Mouse (Mus musculus) midbrain, embryonic 16.5 days (tissue): ENCODE measurements at regions not wholly inside any gene's neighbourhood (a gene's known extent, or its start where the extent isn't known, plus 50 kb on each side); places are given as distances from the start of the nearest gene placed in this dataset.

Experiments
- ATAC-seq: fragments of 200-750 bp; cut with Nextera tagmentation; 2 replicates; pipeline ENCODE4 v1.8.0; 2017; ENCODE audit warnings: moderate TSS enrichment
- H3K27ac ChIP-seq: fragments of 300-500 bp; sonication (generic); 2 replicates; pipeline ENCODE4 v1.5.1; 2014; ENCODE audit warnings: mild to moderate bottlenecking, low read length, mixed read lengths
- H3K27me3 ChIP-seq: fragments of 300-500 bp; sonication (generic); 2 replicates; pipeline ENCODE4 v1.6.1; 2014; ENCODE audit warnings: low read depth, low read length, mixed read lengths; ENCODE audit not compliant: control insufficient read depth, insufficient read depth
- H3K36me3 ChIP-seq: fragments of 300-500 bp; sonication (generic); 2 replicates; pipeline ENCODE4 v1.6.1; 2014; ENCODE audit warnings: mild to moderate bottlenecking, low read length, moderate library complexity, mixed read lengths; ENCODE audit not compliant: control insufficient read depth, insufficient read depth
- H3K4me1 ChIP-seq: fragments of 300-500 bp; sonication (generic); 2 replicates; pipeline ENCODE4 v1.6.1; 2014; ENCODE audit warnings: mild to moderate bottlenecking, low read length, mixed read lengths; ENCODE audit not compliant: control insufficient read depth, insufficient read depth
- H3K4me2 ChIP-seq: fragments of 300-500 bp; sonication (generic); 2 replicates; pipeline ENCODE4 v1.6.1; 2014; ENCODE audit warnings: mild to moderate bottlenecking, low read length, mixed read lengths
- H3K4me3 ChIP-seq: fragments of 300-500 bp; sonication (generic); 2 replicates; pipeline ENCODE4 v1.5.1; 2014; ENCODE audit warnings: low read depth, mild to moderate bottlenecking, low read length, moderate library complexity, mixed read lengths
- H3K9ac ChIP-seq: fragments of 300-500 bp; sonication (generic); 2 replicates; pipeline ENCODE4 v1.6.1; 2014; ENCODE audit warnings: low read depth, low read length, mixed read lengths
- H3K9me3 ChIP-seq: fragments of 300-500 bp; sonication (generic); replicated peaks from 2 replicates; pipeline ENCODE4 v1.6.1; 2014; ENCODE audit warnings: mild to moderate bottlenecking, low read length, mixed read lengths; ENCODE audit not compliant: control insufficient read depth, poor library complexity, severe bottlenecking
- WGBS: fragments of 180-500 bp; shearing (Covaris S2); extraction: QIAGEN DNeasy Blood & Tissue Kit; methylation state at CpG from one replicate; pipeline ENCODE4 v1.1.7; 2014; 5-methylcytosine and 5-hydroxymethylcytosine counted together

DNA sequence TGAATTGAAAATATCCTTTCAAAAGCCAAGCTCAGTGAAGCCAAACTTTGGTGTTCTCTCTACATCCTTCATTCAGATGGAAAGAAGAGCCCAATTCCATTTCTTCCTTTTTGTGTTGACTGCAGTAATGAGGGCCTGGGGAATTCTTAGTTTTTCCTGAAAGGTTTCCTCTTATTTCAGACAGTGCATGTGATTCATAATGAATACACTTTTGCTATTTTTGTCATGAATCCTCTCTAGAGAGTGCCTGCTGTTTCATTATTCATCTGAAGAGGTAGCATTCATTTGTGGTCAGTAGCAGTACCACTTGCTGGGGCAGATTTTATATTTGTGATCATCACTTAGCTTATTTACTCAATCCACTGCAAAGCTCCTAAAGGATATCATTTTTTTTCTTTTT lies 303.0 kb upstream of the Anxa10 start:
- H3K9ac ChIP-seq = no peak overlapping the region
- H3K4me2 ChIP-seq = no peak overlapping the region
- peak; percentile 82 for ATAC-seq

DNA sequence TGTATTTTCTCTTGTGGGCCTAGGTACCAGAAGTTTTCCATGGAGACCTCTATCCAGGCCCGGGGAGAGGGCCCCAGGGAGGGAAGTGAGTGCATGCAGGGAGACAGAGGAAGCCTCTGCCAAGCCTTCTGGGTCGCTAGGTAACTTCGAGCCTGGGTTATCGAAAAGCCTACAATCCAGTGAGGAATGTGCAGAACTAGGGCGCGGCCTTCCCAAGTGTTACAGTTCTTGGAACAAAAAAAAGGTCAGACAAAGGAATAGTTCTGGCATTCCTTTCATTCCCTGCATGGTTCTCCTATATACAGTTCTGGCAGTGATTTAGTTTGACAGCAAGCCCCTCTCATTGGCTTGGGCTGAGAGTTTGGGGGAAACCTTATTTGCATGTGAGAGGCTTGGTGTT lies 294.6 kb upstream of the Anxa10 start:
- ATAC-seq = no peak
- 31% methylated on average over 6 of the region's 6 CpGs for WGBS
- H3K9ac ChIP-seq = no peak overlapping the region
- H3K4me3 ChIP-seq = no peak overlapping the region
- H3K9me3 ChIP-seq = no peaks in the 10 kb centered on the region
- H3K4me2 ChIP-seq = no peak overlapping the region
- no peak overlapping the region for H3K27ac ChIP-seq
- H3K27me3 ChIP-seq = no peaks in the 10 kb centered on the region
- H3K36me3 ChIP-seq = no peaks in the 10 kb centered on the region
- H3K4me1 ChIP-seq = no peaks in the 10 kb centered on the region

More for the DNA sequence above, 303.0 kb upstream of the Anxa10 start:
- Histone ChIP-seq H3K27me3 (no peaks in the 10 kb centered on the region), H3K36me3 (no peaks in the 10 kb centered on the region), H3K27ac (no peak overlapping the region), H3K4me1 (no peaks in the 10 kb centered on the region), H3K9me3 (no peaks in the 10 kb centered on the region), H3K4me3 (no peak overlapping the region)
